Mouse (Mus musculus): ENCODE data around the gene Zswim4. TPM values are rescaled to one million over a fixed set of nuclear protein-coding genes. Genes with fewer than 3 reads are reported as not detected.

The Zswim4 gene
- polyA plus RNA-seq, 1 experiment from 2014 or later: 24.7 TPM

MicroRNAs within 50 kb of the gene (microRNA counts, 519-probe panel; counts per million panel counts)
- microRNA mmu-miR-181c (1,211 counts per million, percentile 1 among the panel's probes with 10 or more counts), microRNA mmu-miR-23a (4,556 counts per million, percentile 44 among the panel's probes with 10 or more counts), microRNA mmu-miR-27a (5,533 counts per million, percentile 71 among the panel's probes with 10 or more counts)

Small RNA genes lying within 50 kb of the gene (microRNA-seq; reads per million reads assigned to microRNA genes)
- gene Mir181c (11,150 reads per million, percentile 96 among the genes with 10 or more reads in this experiment), gene Mir181d (8,228 reads per million, percentile 93 among the genes with 10 or more reads in this experiment), gene Mir23a (6,852 reads per million, percentile 93 among the genes with 10 or more reads in this experiment), gene Mir24-2 (not detected), gene Mir27a (140 reads per million, percentile 57 among the genes with 10 or more reads in this experiment), gene Mir3074-2 (not detected)

Other genes starting within 250 kb of the Zswim4 start
- gene Samd1, start 239.4 kb downstream of the Zswim4 start, polyA plus RNA-seq (2014; fragmentation: Nextera tagmentation; extraction: Ambion mirVana): 12.8 and 12.9 TPM in 2 replicates
- 0.33 and 0.56 TPM in 2 replicates for gene 1700067K01Rik, start 235.6 kb downstream of the Zswim4 start, polyA plus RNA-seq (2014; fragmentation: Nextera tagmentation; extraction: Ambion mirVana)
- gene 2210011C24Rik, start 224.9 kb downstream of the Zswim4 start, polyA plus RNA-seq (2014; fragmentation: Nextera tagmentation; extraction: Ambion mirVana): not detected in 2 replicates
- gene Palm3, start 215.6 kb downstream of the Zswim4 start, polyA plus RNA-seq (2014; fragmentation: Nextera tagmentation; extraction: Ambion mirVana): 2.0 and 2.2 TPM in 2 replicates
- gene Il27ra, start 194.5 kb downstream of the Zswim4 start, polyA plus RNA-seq (2014; fragmentation: Nextera tagmentation; extraction: Ambion mirVana): 0.23 TPM in 2 replicates
- not detected in 2 replicates for gene Rln3, start 192.1 kb downstream of the Zswim4 start, polyA plus RNA-seq (2014; fragmentation: Nextera tagmentation; extraction: Ambion mirVana)
- gene Gm10643, start 171.9 kb downstream of the Zswim4 start, polyA plus RNA-seq (2014; fragmentation: Nextera tagmentation; extraction: Ambion mirVana): 2.2 and 2.4 TPM in 2 replicates
- 6.0 and 7.8 TPM in 2 replicates for gene Rfx1, start 170.2 kb downstream of the Zswim4 start, polyA plus RNA-seq (2014; fragmentation: Nextera tagmentation; extraction: Ambion mirVana)
- 12.2 and 14.3 TPM in 2 replicates for gene Dcaf15, start 132.3 kb downstream of the Zswim4 start, polyA plus RNA-seq (2014; fragmentation: Nextera tagmentation; extraction: Ambion mirVana)
- 0.25 and 0.32 TPM in 2 replicates for gene Podnl1, start 111.1 kb downstream of the Zswim4 start, polyA plus RNA-seq (2014; fragmentation: Nextera tagmentation; extraction: Ambion mirVana)
- 7.6 and 8.9 TPM in 2 replicates for gene Cc2d1a, start 89.1 kb downstream of the Zswim4 start, polyA plus RNA-seq (2014; fragmentation: Nextera tagmentation; extraction: Ambion mirVana)
- gene 4930432K21Rik, start 89.0 kb downstream of the Zswim4 start, polyA plus RNA-seq (2014; fragmentation: Nextera tagmentation; extraction: Ambion mirVana): 0.83 and 0.86 TPM in 2 replicates
- gene Nanos3, start 51.8 kb downstream of the Zswim4 start, polyA plus RNA-seq (2014; fragmentation: Nextera tagmentation; extraction: Ambion mirVana): 4.7 and 4.9 TPM in 2 replicates
- gene D8Ertd738e, start 12.7 kb upstream of the Zswim4 start, polyA plus RNA-seq (2014; fragmentation: Nextera tagmentation; extraction: Ambion mirVana): 281 and 304 TPM in 2 replicates
- gene Mri1, start 20.3 kb upstream of the Zswim4 start, polyA plus RNA-seq (2014; fragmentation: Nextera tagmentation; extraction: Ambion mirVana): 47.2 and 52.4 TPM in 2 replicates
- 22.2 and 23.3 TPM in 2 replicates for gene Ccdc130, start 33.3 kb upstream of the Zswim4 start, polyA plus RNA-seq (2014; fragmentation: Nextera tagmentation; extraction: Ambion mirVana)
- 6.3 TPM in 2 replicates for gene Cacna1a, start 151.4 kb upstream of the Zswim4 start, polyA plus RNA-seq (2014; fragmentation: Nextera tagmentation; extraction: Ambion mirVana)

Data from midbrain, embryonic 11.5 days (tissue).